Mouse (Mus musculus) CD4-positive helper T cell, adult 2 months (primary cell): ENCODE data around the gene Tll1.
"Not testable (repeated sequence)": the region's sequence is repeated elsewhere in the genome, so short reads cannot be mapped to it uniquely, and the experiment has no call there.

Experiments used
- DNase-seq: peaks from one replicate; pipeline ENCODE4 v3.0.0-alpha.2; 2012; ENCODE audit warnings: low read depth, missing footprints, low spot score

Gene Tll1

DNA sequence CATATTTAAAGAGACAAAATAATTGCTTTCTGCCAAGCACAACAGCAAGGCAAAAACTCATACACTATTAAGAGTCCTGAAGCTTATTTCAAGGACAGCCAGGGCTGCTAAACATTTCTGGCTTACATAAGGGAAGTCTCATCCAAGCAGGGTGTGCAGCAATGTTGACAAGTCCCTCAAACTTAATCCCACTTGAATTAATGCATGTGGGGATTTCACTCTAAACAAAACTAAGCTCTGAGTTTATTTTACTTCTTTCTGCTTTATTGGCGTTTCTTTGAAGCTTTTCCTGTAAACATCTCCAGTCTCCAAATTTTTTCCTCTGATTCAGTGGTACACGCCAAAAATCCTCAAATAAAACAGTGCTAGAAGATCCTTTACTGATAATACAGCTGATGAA lies 146.2 kb downstream of the Tll1 start:
- no peak for DNase-seq

DNA sequence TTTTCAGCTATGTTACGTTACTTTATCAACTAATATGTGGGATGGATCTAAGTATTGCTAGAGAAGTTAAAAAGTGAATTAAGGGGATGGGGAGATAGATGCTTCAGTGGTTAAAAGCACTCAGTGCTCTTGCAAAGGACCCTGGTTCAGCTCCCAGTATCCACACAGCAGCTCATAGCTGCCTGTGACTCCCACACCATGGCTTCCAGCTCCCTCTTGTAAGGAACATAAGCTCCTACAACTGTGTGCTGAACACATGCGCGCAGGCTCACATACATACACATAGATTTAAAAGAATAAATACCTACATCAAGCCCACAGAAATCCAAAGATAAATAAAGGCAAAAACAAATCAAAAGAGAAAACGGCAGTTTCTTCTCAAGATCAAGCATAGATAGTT lies 148.5 kb downstream of the Tll1 start:
- no peak for DNase-seq

DNA sequence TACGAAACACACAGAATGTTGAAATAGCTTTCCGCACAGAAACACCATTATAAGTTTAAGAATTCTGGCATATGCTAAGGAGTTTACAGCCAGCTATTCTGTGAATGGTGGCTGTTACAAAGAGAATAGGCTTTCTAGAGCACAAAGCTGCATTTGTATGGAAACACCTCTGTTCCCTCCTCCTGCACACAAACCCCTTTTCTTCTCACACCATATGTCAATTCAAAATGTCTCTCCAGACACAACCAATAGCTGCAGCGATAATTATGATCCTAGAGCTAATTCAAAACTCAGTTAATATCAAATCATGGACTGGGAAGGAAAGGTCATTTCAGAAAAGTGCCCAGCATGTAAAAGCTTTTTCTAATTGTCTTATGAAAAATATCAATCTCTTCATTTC lies 157.5 kb downstream of the Tll1 start:
- no peak for DNase-seq

DNA sequence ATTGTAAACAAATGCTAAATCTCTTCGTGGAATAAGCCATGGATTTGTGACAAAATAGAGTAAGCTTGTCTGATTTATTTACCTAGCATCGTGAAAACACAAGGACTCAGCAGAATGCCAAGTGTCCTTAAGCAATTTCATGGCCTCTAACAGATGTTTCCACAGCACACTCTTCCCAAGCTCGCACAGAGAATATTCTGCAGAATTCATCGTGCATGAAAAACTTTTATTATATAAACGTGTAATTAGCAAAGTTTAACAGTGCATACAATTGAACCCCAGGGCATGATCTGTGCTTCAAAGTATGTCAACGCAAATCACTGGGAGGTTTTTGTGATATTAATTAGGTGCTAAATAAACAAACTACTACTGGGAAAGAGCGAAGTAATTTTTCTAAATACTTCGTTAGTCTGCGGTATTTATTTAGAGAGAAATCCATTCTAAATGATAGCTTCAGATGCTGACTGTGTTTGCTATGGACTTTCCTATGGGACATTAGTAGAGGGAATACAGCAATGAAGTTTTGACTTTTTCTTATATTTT lies 158.0 kb downstream of the Tll1 start:
- DNase-seq: no peak

DNA sequence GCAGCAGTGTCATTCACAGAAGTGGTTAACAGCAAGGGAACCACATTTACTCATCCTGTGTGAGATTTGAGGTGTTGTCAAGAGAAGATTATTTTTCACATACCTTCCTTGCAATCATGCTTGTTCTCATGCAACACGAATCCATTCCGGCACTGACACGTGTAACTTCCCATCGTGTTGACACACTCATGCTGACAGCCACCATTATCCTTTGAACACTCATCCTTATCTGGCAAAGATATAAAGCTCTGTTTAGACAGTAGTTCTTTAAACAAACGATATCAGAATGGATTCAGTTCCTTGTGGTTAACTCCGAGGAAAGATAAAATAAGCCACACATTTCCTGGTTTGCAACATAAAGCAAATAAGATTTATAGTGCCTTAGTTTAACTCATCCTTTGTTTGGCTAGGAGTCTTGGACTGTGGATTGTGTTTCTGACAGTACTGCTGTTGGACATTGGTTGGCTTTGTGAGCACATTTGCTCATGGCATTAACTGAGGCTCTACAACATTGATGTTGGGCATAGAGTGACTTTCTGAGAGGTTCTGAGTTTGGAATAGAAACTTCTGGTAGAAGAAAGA lies 164.7 kb downstream of the Tll1 start:
- no peak for DNase-seq

DNA sequence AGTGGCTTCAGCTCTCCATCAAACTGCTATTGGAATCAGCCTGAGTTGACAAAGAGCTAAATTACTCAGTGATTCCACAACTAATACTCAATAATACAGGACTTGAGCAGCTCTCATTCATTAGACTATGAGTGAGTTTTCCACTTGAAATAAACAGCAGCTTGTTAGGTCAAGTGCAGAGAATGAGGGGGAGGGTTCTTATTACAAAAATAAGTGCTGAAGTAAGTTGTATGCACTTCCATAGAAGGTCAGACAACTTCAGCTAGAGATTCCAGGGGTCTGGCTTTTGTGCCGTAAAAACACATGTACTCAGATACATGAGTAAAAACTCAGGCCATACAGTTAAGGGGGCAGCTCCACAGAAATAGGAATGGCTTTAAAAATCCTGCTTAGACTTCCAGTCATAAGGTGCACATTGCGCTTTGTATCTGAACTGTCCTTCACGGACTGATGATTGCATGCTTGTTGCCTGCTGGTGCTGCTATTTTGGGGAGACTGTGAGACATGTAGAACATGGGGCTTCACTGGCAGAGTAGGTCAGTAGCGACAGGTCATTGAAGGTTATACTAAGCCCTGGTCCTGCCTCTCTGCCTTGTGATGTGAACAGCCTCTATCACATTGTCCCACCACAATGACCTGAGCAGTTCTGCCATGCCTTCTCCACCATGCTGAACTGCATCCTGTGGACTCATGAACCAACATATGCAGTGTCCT lies 175.2 kb downstream of the Tll1 start:
- DNase-seq: no peak

DNA sequence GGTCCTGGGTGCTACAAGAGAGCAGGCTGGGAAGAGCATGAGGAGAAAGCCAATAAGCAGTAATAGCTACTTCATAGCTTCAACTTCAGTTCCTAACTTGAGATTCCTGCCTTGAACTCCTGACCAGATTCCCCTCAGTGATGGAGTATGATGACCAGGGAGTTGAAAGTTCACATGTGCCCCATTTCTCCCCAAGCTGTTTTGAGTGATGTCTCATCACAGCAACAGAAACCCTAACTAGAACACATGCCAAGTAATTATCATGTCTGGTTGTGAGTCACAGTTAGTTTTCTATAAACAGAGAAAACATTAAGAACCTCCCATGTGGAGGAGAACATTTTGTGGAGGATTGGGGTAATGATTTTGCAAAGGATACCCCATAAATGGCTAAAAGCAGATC lies 176.0 kb downstream of the Tll1 start:
- DNase-seq: no peak

DNA sequence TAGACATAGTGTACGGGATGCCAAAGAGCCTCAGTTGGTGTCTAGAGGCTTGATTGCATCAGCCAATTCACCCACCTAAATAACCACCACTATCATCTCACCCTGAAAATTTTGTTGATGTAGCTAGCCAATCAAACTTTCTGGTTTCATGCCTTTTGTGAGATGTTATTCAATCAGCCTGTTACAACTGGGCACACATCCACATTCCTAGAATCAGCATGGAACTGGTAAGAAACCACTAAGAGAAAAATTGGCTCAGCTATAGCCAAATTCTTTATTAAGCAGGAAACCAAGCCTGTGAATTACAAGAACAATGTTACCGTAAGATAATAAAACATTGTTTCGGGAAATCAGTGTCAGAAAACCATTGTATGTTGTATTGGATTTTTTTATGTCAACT lies 176.5 kb downstream of the Tll1 start:
- DNase-seq: no peak

DNA sequence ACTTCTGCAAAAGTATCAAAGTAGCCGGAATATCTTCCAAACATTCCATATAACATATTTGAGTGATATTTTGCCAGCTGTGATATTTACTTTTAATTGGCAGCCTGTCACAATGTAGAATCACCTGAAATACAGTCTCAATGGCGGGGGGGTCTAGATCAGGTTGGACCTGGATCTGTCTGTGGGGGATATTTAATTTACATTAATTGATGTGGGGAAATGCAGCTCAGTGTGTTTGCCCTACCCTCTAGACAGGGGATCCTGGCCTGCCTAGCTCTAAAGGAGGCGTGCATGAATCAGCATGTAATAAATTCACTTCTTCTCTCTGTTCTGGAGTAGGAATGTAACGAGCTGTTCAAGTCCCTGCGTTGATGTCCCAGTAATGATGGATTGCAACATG lies 181.7 kb downstream of the Tll1 start:
- no peak for DNase-seq

DNA sequence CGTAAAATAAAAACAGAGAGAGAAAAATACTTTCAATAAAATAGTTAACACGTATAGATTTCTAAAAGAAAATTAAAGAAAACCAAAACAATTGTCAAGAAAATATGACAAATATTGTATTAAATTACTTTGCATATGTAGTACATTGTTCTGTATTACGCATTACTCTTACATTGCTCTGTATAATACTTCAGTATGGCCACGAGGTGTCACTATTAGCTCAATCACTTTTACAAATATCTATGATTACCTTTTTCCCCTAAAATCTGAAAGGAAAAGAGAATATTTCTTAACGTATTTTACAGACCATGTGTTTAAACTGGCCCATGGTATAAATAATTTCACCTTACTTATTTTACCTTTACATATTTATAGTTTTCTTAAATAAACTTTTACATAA lies 182.5 kb downstream of the Tll1 start:
- no peak for DNase-seq

DNA sequence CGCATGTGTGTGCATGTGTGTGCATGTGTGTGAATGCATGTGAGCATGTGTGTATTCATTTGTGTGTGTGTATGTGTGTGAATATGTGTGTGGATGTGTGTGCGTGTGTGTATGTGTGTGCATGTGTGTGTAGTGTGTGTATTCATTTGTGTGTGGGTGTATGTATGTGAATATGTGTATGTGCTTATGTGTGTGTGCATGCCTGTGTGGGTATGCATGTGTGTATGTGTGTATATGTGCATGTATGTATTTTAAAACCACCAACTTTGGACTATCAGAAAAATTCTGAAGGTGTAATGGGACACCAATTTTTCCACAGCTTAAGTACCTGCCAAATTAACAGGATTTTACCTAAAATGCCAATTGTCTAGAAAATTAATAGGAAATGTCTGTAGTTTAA lies 183.0 kb downstream of the Tll1 start:
- DNase-seq: no peak

DNA sequence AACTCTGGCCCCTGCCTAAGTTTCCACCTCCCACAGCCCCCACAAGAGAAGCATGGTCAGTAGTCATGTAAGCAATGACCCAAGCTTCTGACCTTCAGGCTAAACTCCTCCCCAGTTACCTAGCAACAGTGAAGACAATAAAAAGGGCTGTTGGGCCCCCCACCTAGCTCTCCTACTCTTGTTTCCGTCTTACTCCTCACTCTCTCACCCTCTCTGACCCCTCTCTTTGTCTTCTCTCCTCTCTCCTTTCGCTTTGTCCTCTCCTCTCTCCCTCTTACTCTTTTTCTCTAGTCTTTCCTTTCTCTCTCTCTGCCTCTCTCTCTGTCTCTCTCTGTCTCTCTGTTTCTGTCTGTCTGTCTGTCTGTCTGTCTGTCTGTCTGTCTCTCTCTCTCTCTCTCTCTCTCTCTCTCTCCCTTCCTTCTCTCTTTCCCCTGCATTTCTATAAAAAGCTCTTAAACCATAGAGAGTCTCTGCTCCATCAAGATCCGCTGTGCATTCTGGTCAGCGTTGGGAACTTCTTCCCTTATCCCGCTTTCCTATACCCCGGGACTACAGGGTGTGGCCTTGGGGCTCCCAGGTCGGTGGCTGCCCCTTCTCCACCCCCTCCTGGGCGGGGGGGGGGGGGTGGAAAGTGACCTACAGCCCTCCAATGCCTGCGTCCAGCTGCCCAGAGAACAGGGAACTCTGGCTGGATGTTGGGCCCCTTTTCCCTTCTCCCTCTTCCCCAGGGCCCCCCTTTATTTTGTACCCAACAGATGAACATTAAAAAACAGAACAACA lies 235.3 kb downstream of the Tll1 start:
- DNase-seq: not testable (repeated sequence)
